Mouse (Mus musculus): ENCODE data around the gene Jmjd4. TPM values are rescaled to one million over a fixed set of nuclear protein-coding genes. Genes with fewer than 3 reads are reported as not detected.
A peak's percentile ranks its signal among the peaks of the same experiment; 100 is the strongest.

Jmjd4 gene
- polyA plus RNA-seq, 1 experiment from 2014 or later, result 15.2 TPM

GRCm38 (mm10) chr11:59429959-59430358, 19.9 kb upstream of the Jmjd4 start:
- 80% methylated on average over 1 of the region's 1 CpGs for whole genome bisulfite sequencing
- Histone ChIP-seq H3K9ac (no peak overlapping the region), H3K9me3 (no peaks in the 10 kb centered on the region), H3K36me3 (peaks cover 80% of the 10 kb centered on the region), H3K4me2 (no peak overlapping the region), H3K27me3 (no peaks in the 10 kb centered on the region), H3K27ac (replicated peaks) (no peak overlapping the region), H3K4me1 (replicated peaks) (0 out of 2 replicates have a peak, but pooled peaks cover 5% of the 10 kb centered on the region), H3K4me3 (no peak overlapping the region)
- ATAC-seq (ENCODE audit: low read depth), result no peak

GRCm38 (mm10) chr11:59432261-59432660, 17.6 kb upstream of the Jmjd4 start:
- Histone ChIP-seq H3K27ac (replicated peaks) (no peak overlapping the region; the same call in 1 of the 2 replicates), H3K9me3 (peaks cover 11% of the 10 kb centered on the region; the same call in 1 of the 2 replicates), H3K4me2 (no peak overlapping the region), H3K9ac (no peak overlapping the region), H3K4me3 (no peak overlapping the region), H3K27me3 (no peaks in the 10 kb centered on the region), H3K4me1 (replicated peaks) (no peaks in the 10 kb centered on the region), H3K36me3 (peaks cover 74% of the 10 kb centered on the region)
- 68% methylated on average over 3 of the region's 3 CpGs for WGBS
- ATAC-seq (ENCODE audit: low read depth), result no peak

DNA sequence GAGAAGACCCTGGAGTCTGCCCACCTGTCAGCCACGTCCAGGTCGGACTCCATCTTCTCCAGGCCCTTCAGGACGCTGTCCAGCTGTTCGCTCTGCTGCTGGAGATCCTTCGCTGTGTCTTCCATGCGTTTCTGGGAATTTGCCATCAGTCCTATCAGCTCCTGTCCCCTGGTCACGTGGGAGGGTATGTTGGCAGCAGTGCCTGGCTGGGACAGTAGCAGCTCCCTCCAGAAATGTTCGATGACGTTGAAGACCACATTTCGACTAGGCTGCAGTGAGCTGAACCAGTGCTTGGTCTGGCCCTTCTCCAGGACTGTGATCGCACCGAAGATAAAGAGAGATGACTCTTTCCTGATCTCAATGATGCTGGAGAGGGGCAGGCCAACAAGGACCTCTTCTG, 11.9 kb upstream of the Jmjd4 start:
- Histone ChIP-seq H3K9me3 (peaks cover 11% of the 10 kb centered on the region; the same call in 1 of the 2 replicates), H3K27ac (replicated peaks) (no peak overlapping the region), H3K36me3 (peaks cover 57% of the 10 kb centered on the region), H3K9ac (no peak overlapping the region), H3K4me1 (replicated peaks) (no peaks in the 10 kb centered on the region), H3K27me3 (no peaks in the 10 kb centered on the region), H3K4me2 (no peak overlapping the region), H3K4me3 (no peak overlapping the region)
- 96% methylated on average over 12 of the region's 12 CpGs for WGBS
- no peak for ATAC-seq (ENCODE audit: low read depth)

GRCm38 (mm10) chr11:59443102-59443501, 6.7 kb upstream of the Jmjd4 start:
- H3K4me2 ChIP-seq, result no peak overlapping the region
- peaks cover 15% of the 10 kb centered on the region for H3K36me3 ChIP-seq
- no peaks in the 10 kb centered on the region for H3K27me3 ChIP-seq
- no peak overlapping the region for H3K9ac ChIP-seq
- no peaks in the 10 kb centered on the region for H3K9me3 ChIP-seq
- H3K27ac ChIP-seq (replicated peaks), result no peak overlapping the region
- H3K4me1 ChIP-seq (replicated peaks), result peaks cover 6% of the 10 kb centered on the region
- no peak overlapping the region for H3K4me3 ChIP-seq
- no peak for ATAC-seq (ENCODE audit: low read depth)

GRCm38 (mm10) chr11:59450230-59450771, 456 bp downstream of the Jmjd4 start:
- no peaks in the 10 kb centered on the region for H3K9me3 ChIP-seq
- peaks cover 23% of the 10 kb centered on the region for H3K36me3 ChIP-seq
- WGBS, result under 1% methylated on average over 38 of the region's 38 CpGs
- peak overlapping the region; percentile 75 for H3K9ac ChIP-seq
- H3K27me3 ChIP-seq, result no peaks in the 10 kb centered on the region
- peak overlapping the region; percentile 88 for H3K27ac ChIP-seq (replicated peaks)
- H3K4me2 ChIP-seq, result peak overlapping the region; percentile 85
- peak overlapping the region; percentile 65 for H3K4me3 ChIP-seq
- H3K4me1 ChIP-seq (replicated peaks), result peaks cover 37% of the 10 kb centered on the region
- peak; percentile 74 for ATAC-seq (ENCODE audit: low read depth)

- peaks cover 37% of the 10 kb centered on the region for H3K4me1 ChIP-seq (replicated peaks)
- no peaks in the 10 kb centered on the region for H3K9me3 ChIP-seq
- no peak for ATAC-seq (ENCODE audit: low read depth)
- H3K9ac ChIP-seq, result peak within 1 kb of the TSS; percentile 75
- no peaks in the 10 kb centered on the region for H3K27me3 ChIP-seq
- peak within 1 kb of the TSS; percentile 88 for H3K27ac ChIP-seq (replicated peaks)
- H3K36me3 ChIP-seq, result peaks cover 31% of the 10 kb centered on the region
- H3K4me2 ChIP-seq, result peak within 1 kb of the TSS; percentile 85
- 80% methylated on average over 4 of the region's 4 CpGs for WGBS
- H3K4me3 ChIP-seq, result peak within 1 kb of the TSS; percentile 65
These were observed 1.2 kb downstream of the Jmjd4 start, which contains the start of gene Snap47 for GRCm38 (mm10) chr11:59451086-59451485. Gene Snap47, minus strand, starts transcription at chr11:59451186.

DNA sequence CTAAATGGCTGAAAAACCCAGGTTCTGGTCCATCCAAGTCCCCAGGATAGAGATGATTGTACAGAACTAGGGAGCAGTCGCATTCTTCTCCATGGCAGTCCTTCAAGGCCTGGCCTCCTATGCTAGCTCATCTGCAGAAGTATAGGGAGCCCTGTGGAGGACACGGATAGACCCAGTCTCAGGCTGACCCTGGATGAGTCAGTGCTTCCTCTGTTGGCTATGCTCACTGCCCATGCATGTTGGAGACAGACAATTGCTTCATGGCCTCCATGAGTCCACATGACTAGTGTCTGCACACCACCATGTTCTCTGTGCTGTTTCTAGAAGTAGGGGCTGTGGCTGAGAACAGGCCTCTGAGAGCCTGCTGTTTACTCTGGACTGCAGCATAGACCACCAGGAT, 6.5 kb downstream of the Jmjd4 start:
- Histone ChIP-seq H3K4me2 (no peak overlapping the region), H3K4me3 (no peak overlapping the region), H3K27ac (replicated peaks) (no peak overlapping the region), H3K4me1 (replicated peaks) (peaks cover 7% of the 10 kb centered on the region; the same call in 1 of the 2 replicates), H3K36me3 (peaks cover 72% of the 10 kb centered on the region), H3K9ac (no peak overlapping the region), H3K9me3 (no peaks in the 10 kb centered on the region), H3K27me3 (no peaks in the 10 kb centered on the region)
- WGBS, result 98% methylated on average over 2 of the region's 2 CpGs
- no peak for ATAC-seq (ENCODE audit: low read depth)

DNA sequence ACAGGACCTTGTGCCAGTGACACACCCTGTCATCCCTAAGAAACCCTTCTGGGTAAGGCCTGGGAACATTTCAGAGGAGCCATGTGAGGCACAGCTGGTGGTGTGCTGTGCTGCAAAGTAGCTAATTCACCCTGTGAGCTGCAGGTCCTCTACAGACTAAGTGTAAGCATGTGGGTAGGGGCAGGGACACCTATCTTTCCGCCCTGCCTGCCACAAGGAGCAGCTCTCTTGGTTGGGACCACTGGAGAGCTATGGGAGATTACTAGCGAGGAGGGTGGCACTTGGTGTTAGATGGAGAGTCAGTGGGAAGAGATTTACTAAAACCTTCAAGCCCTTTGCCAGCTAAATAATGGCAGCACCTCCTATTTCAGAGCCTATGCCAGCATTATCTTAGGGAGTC, 7.0 kb downstream of the Jmjd4 start:
- WGBS, result 95% methylated on average over 2 of the region's 2 CpGs
- Histone ChIP-seq H3K4me1 (replicated peaks) (0 out of 2 replicates have a peak, but pooled peaks cover 2% of the 10 kb centered on the region), H3K36me3 (peaks cover 76% of the 10 kb centered on the region), H3K4me2 (no peak overlapping the region), H3K4me3 (no peak overlapping the region), H3K27ac (replicated peaks) (no peak overlapping the region), H3K27me3 (no peaks in the 10 kb centered on the region), H3K9me3 (no peaks in the 10 kb centered on the region), H3K9ac (no peak overlapping the region)
- no peak for ATAC-seq (ENCODE audit: low read depth)

GRCm38 (mm10) chr11:59458973-59459372, 9.1 kb downstream of the Jmjd4 start:
- H3K27ac ChIP-seq (replicated peaks), result no peak overlapping the region
- no peak for ATAC-seq (ENCODE audit: low read depth)
- WGBS, result 60% methylated on average over 5 of the region's 5 CpGs
- no peak overlapping the region for H3K9ac ChIP-seq
- H3K4me1 ChIP-seq (replicated peaks), result no peaks in the 10 kb centered on the region
- H3K9me3 ChIP-seq, result peaks cover 12% of the 10 kb centered on the region
- no peak overlapping the region for H3K4me3 ChIP-seq
- H3K4me2 ChIP-seq, result no peak overlapping the region
- H3K36me3 ChIP-seq, result peaks cover 87% of the 10 kb centered on the region
- no peaks in the 10 kb centered on the region for H3K27me3 ChIP-seq

DNA sequence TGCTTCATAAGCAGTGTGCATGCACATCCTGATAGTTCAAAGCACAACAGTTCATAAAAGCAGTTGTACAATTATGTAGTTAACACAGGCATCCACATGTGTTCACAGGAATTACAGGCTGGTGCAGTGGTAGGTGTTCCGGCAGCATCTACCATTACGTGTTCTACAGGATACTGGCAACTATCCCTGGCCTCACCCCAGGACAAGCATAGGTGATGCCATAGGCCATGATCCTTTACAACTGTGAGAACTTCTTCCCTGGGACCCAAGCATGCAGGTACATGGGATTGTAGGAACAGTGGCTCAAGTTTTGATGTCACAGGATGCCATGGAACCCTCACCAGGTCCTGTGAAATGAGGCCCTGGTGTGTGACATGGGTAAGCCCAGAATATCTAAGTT, 10.6 kb downstream of the Jmjd4 start:
- Histone ChIP-seq H3K4me1 (replicated peaks) (no peaks in the 10 kb centered on the region), H3K27me3 (no peaks in the 10 kb centered on the region), H3K4me2 (no peak overlapping the region), H3K9ac (no peak overlapping the region), H3K9me3 (peaks cover 21% of the 10 kb centered on the region), H3K27ac (replicated peaks) (no peak overlapping the region), H3K4me3 (no peak overlapping the region), H3K36me3 (peaks cover 86% of the 10 kb centered on the region)
- ATAC-seq (ENCODE audit: low read depth), result no peak
- WGBS, result 100% methylated on average over 2 of the region's 2 CpGs

DNA sequence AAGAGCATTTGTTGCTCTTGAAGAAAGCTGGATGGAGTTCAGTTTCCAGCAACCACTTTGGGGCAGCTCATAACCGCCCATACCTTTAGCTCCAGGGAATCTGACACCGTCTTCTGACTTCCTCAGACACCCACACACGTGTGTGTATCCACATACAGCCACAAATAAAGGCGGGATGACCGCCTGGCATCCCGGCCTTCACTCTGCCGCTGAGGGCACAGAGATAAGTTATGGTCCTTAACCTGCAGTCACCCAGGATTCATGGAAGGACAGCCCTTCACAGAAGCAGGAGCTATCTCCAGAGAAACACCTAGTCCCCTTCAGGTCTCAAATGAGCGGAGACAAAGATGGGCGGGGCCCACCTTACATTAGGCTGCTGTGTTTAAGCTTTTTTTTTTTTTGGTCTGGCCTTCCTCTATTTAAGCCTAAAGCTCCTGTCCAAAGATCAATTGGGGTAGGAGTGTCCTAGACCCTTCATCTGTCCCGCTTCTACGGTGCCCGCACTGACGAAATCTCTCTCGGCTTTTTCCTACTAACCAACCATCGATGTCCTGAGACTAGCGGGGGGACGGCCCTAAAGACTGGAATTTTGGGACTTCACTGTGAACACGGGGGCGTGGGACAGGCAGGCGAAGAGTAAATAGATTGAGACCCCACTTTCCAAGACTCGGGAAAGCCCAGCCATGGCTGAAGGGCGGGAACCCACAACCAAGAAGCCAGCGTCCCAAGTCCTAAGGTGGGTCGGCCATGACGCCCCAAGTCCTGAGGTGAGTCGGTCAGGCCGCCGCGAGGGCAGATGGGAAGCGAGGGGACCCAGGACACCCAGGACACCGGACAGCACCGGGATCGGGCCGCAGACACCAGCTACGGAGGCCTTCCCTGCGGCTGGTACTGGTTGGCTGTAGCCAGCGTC, 21.8 kb downstream of the Jmjd4 start:
- peaks cover 17% of the 10 kb centered on the region for H3K4me1 ChIP-seq (replicated peaks)
- H3K27me3 ChIP-seq, result no peaks in the 10 kb centered on the region; the same call in 1 of the 2 replicates
- H3K4me3 ChIP-seq, result peak overlapping the region; percentile 75
- H3K9me3 ChIP-seq, result no peaks in the 10 kb centered on the region
- H3K27ac ChIP-seq (replicated peaks), result peak overlapping the region; percentile 72
- H3K9ac ChIP-seq, result peak overlapping the region; percentile 88
- peak; percentile 85 for ATAC-seq (ENCODE audit: low read depth)
- WGBS, result 6% methylated on average over 37 of the region's 37 CpGs
- H3K4me2 ChIP-seq, result peak overlapping the region; percentile 88
- H3K36me3 ChIP-seq, result 0 out of 2 replicates have a peak, but pooled peaks cover 8% of the 10 kb centered on the region

DNA sequence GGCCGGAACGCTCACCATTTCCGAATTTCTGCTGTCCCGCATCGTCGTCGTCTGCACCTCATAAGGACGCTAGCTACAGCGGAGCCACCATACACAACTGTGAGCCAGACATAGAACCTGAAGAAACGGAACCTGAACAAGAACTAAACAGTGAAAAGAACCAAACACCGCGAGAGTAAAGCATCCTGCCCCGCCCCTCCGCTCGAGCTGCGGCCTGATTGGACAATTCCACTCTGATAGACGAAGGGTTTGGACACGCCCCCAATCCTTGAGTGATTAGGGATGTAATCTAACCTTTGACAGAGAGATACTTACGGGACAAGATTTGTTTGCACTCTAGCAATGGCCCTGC, 22.5 kb downstream of the Jmjd4 start, which contains the start of gene Zfp867:
TSS of gene Zfp867 (minus strand) at position 149 of the 352 bp plus-strand sequence.
- H3K4me3 ChIP-seq, result peak within 1 kb of the TSS; percentile 75
- no peaks in the 10 kb centered on the region; the same call in 1 of the 2 replicates for H3K27me3 ChIP-seq
- H3K9me3 ChIP-seq, result no peaks in the 10 kb centered on the region
- under 1% methylated on average over 19 of the region's 19 CpGs for WGBS
- peaks cover 17% of the 10 kb centered on the region for H3K4me1 ChIP-seq (replicated peaks)
- peak within 1 kb of the TSS; percentile 72 for H3K27ac ChIP-seq (replicated peaks)
- peak within 1 kb of the TSS; percentile 88 for H3K9ac ChIP-seq
- ATAC-seq (ENCODE audit: low read depth), result peak; percentile 88
- H3K4me2 ChIP-seq, result peak within 1 kb of the TSS; percentile 88
- H3K36me3 ChIP-seq, result 0 out of 2 replicates have a peak, but pooled peaks cover 2% of the 10 kb centered on the region
